Mouse (Mus musculus) E14TG2a.4 (cell line): ENCODE data around the gene Wdr62.
A peak's percentile ranks its signal among the peaks of the same experiment; 100 is the strongest.

Experiments used
- H3K27me3 ChIP-seq: 2 replicates; pipeline ENCODE4 v1.6.1; 2014; ENCODE audit warnings: low read length, control low read depth; ENCODE audit not compliant: insufficient read depth
- H3K36me3 ChIP-seq: 2 replicates; pipeline ENCODE4 v1.6.1; 2014; ENCODE audit warnings: low read length, control low read depth; ENCODE audit not compliant: insufficient read depth
- H3K4me1 ChIP-seq: replicated peaks from 2 replicates; pipeline ENCODE4 v1.6.1; 2014; ENCODE audit warnings: low read depth, low read length, control low read depth
- H3K4me3 ChIP-seq: replicated peaks from 2 replicates; pipeline ENCODE4 v1.5.1; 2014; ENCODE audit warnings: mild to moderate bottlenecking, low read length
- H3K9me3 ChIP-seq: 2 replicates; pipeline ENCODE4 v1.6.1; 2014; ENCODE audit warnings: low read length, control low read depth
- CTCF ChIP-seq: conservative IDR thresholded peaks from 2 replicates; pipeline ENCODE4 v1.5.1; 2014; ENCODE audit warnings: low read length
- NANOG ChIP-seq: IDR thresholded peaks from 2 replicates; pipeline ENCODE4 v1.6.1; 2014; ENCODE audit warnings: borderline replicate concordance, low read length, mixed read lengths
- POU5F1 ChIP-seq: IDR thresholded peaks from 2 replicates; pipeline ENCODE4 v1.6.1; 2014; ENCODE audit warnings: low read length, borderline replicate concordance

The Wdr62 gene

DNA sequence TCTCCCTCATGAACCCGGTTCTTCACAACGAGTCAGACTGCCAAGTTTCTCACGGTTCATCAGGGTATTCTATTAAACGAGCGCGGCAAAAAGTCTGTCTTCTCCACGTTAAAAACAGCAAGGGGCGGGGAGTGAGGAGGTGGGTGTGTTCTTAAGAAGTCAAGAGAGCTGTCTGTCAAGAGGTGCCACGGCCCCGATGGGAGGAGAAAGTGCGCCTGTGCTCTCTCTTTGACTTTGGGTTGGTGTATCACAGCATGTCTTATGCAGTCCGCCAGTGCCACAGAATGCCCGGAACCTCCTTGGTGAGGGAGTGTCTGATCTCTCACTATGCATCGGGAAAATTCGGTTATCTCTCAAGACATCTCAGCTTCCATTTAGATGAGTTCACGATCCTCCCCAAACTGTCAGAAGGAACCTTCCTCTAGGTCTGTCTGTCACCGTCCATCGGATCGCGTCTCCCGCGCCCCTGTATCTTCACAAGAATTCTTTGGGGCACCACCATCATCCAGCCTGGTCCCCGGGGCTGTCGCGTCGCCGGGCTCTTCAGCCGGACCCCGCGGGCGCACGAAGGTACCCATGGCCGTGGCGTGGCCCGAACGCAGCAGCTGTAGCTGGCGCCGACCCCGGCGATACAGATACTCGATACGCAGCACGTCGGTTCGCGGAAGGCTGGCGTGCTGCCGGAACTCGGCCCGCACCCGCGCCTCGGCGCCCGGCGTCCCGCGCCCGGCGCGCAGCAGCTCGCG lies 41.5 kb upstream of the Wdr62 start, which contains the start of gene E130208F15Rik:
TSS of gene E130208F15Rik (plus strand) at position 202 of the 746 bp plus-strand sequence.
- Histone ChIP-seq H3K36me3 (peaks cover 46% of the 10 kb centered on the region), H3K4me3 (peak within 1 kb of the TSS; percentile 94), H3K27me3 (no peaks in the 10 kb centered on the region), H3K9me3 (no peaks in the 10 kb centered on the region), H3K4me1 (peaks cover 48% of the 10 kb centered on the region)
- TF ChIP-seq CTCF (no peak), NANOG (no peak), POU5F1 (no peak)

DNA sequence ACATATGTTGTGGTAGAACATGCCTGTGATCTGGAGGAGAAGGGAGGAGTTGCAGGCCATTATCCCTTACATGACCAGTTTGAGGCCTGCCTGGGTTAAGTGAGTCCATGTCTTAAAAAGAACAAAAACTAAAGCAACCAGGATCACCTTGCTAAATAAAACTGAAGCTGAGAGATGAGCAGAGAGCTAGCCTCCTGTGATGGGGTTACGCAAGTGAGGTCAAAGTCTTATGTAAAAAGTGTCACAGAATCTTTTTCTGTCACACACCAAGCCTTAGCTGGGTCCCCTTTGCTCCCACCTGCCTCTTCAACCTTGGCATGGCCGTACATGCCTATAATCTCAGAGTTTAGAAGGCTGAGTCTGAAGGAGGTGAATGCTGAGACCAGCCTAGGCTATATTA lies 40.7 kb upstream of the Wdr62 start:
- Histone ChIP-seq H3K9me3 (no peaks in the 10 kb centered on the region), H3K4me1 (peaks cover 55% of the 10 kb centered on the region), H3K4me3 (peak overlapping the region; percentile 94), H3K27me3 (no peaks in the 10 kb centered on the region), H3K36me3 (peaks cover 53% of the 10 kb centered on the region)
- TF ChIP-seq CTCF (no peak), POU5F1 (no peak), NANOG (no peak)

DNA sequence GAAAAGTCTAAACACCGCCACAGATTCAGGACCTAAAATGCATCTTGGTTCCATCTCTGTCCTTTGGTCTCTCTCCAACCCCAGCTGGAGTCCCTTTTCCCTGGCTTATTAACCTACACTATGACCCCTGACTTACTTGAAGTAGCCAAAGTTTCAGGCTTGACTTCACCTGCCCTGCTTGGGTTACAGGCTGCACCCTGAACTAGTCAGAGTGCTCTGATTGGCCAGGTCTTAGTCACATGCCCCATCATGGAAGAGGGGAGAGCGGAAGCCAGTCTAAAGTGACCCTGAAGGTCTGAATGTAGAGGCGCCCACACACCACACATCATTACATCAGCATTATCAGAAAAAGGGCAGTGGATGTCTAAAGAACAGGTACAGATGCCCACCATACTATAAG lies 37.9 kb upstream of the Wdr62 start:
- Histone ChIP-seq H3K36me3 (peaks cover 57% of the 10 kb centered on the region), H3K27me3 (no peaks in the 10 kb centered on the region), H3K9me3 (no peaks in the 10 kb centered on the region), H3K4me1 (peaks cover 75% of the 10 kb centered on the region), H3K4me3 (0 out of 2 replicates have a peak overlapping the region, but pooled peaks have one; percentile 10)
- no peak for TF ChIP-seq POU5F1

DNA sequence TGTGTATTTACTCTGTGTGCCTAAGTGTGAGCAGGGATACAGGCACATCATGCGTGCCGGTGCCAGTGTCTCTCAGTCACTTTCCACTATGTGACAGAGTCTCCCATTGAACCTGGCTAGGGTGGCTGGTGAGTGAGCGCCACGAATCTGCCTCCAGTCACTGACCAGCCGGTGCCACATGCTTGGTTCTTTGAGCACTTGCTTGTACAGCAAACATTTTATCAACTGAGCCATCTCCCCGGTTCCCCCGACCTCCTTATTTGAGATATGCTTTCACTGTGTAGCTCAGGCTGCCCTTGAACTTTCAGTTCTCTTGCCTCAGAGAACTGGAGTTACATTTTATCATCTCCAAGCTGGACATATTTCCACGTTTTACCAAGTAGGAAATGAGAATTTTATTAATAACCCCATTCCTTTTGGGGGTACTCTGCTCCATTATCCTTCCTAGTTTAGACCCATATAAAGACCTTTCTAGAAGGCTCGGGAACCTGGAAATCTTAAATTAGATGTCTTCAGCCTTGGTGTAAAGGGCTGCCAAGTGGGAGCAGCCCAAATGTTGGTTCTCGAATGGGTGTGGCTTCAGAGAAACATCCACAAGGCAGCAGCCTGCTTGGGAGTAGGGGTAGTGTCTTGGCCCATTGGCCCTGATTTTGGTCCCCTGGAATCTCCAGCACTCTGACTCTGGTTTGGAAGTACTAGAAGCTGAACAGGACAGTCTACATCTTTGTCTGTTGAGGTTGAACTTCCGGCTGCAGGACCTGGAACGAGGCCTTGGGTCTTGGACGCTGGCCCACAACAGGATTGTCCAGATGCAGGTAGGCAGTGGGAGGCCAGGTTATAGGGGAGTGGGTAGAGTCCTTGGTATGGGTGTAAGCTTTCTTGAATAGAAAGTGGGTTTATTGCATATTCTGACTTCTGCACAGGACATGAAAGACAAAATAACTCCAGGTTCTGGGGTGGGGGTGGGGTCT lies 35.6 kb upstream of the Wdr62 start:
- H3K9me3 ChIP-seq = no peaks in the 10 kb centered on the region
- TF ChIP-seq POU5F1 = no peak
- TF ChIP-seq NANOG = no peak
- TF ChIP-seq CTCF = no peak
- H3K36me3 ChIP-seq = peaks cover 74% of the 10 kb centered on the region
- H3K4me3 ChIP-seq = peak overlapping the region; percentile 81
- peaks cover 69% of the 10 kb centered on the region for H3K4me1 ChIP-seq
- no peaks in the 10 kb centered on the region for H3K27me3 ChIP-seq

DNA sequence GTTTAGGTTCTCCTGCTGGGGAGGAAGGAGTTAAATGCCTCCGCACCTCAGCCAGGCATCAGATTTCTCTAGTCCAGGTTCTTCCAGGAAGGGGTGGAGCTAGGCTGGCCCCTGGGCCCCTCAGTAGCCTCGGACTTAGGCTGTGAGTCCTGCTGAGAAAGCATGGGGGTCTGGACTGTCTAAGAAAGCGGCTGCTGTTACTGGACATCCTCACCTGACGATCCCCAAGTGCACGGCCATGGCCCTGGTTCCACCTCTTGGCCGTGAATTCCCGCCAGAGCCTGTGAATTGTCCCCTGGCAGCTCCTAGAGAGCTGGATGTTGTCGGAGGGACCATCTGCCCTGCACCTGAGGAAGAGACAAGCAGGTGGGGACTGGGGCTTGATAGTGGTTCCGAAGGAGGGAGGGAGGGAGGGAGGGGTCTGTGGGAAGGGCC lies 34.5 kb upstream of the Wdr62 start, which contains the start of gene Syne4:
TSS of gene Syne4 (plus strand) at position 87 of the 435 bp plus-strand sequence.
- Histone ChIP-seq H3K4me3 (peak within 1 kb of the TSS; percentile 81), H3K27me3 (no peaks in the 10 kb centered on the region), H3K4me1 (peaks cover 72% of the 10 kb centered on the region), H3K9me3 (no peaks in the 10 kb centered on the region), H3K36me3 (peaks cover 73% of the 10 kb centered on the region)
- TF ChIP-seq NANOG (no peak), POU5F1 (no peak), CTCF (no peak)

DNA sequence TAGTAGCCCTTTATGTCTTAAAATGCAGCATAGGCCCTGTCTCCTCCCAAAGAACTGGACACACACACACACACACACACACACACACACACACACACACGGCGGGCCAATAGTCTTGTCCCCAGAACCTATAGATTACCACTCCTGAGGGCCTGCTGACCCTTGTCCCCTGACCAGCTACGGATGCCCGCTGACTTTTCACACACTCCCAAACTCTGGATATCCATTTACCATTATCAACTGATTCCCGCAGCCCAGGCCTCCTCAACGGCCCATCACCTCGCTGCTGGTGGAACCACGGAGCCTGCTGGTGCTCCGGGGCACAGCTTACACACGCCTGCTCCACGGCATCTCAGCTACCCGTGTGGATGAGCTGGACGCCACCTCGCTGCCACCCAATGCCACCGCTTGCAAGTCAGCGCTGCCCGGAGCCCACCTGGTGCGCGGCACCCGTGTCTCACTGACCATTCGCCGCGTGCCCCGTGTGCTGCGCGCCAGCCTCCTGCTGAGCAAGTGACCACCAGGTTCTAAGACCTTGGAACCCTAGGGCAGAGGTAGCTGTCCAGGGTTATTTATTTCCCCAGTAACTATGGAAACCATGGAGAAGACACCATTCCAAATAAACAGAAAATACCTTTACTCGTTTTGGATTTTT lies 33.6 kb upstream of the Wdr62 start:
- no peaks in the 10 kb centered on the region for H3K27me3 ChIP-seq

DNA sequence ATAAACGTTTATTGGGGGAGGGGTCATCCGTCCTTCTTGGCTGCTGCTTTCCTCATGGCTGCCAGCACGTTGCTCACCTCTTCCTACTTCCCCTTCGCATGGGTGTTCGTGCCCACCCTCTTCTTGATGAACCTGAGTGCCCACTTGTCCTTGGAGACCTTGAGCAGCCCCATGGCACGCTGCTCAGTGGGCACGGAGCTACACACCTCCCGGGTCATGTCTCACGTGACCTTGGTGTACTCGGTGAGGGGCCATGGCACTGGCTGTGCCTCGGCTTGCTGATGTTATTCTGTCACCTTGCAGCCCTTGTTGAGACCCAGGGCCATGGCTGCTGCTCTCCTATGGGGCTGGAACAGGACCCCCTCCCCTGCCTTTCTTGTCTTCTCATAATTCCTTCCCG lies 29.9 kb upstream of the Wdr62 start:
- no peak for TF ChIP-seq NANOG
- TF ChIP-seq POU5F1 = no peak
- no peak for TF ChIP-seq CTCF
- Histone ChIP-seq H3K4me1 (peaks cover 66% of the 10 kb centered on the region), H3K27me3 (no peaks in the 10 kb centered on the region), H3K9me3 (no peaks in the 10 kb centered on the region), H3K36me3 (peaks cover 43% of the 10 kb centered on the region), H3K4me3 (peak overlapping the region; percentile 95)

More for the DNA sequence above, 33.6 kb upstream of the Wdr62 start:
- Histone ChIP-seq H3K4me3 (peak overlapping the region; percentile 81), H3K9me3 (no peaks in the 10 kb centered on the region), H3K4me1 (peaks cover 80% of the 10 kb centered on the region), H3K36me3 (peaks cover 63% of the 10 kb centered on the region)
- TF ChIP-seq CTCF (no peak), NANOG (no peak), POU5F1 (no peak)

DNA sequence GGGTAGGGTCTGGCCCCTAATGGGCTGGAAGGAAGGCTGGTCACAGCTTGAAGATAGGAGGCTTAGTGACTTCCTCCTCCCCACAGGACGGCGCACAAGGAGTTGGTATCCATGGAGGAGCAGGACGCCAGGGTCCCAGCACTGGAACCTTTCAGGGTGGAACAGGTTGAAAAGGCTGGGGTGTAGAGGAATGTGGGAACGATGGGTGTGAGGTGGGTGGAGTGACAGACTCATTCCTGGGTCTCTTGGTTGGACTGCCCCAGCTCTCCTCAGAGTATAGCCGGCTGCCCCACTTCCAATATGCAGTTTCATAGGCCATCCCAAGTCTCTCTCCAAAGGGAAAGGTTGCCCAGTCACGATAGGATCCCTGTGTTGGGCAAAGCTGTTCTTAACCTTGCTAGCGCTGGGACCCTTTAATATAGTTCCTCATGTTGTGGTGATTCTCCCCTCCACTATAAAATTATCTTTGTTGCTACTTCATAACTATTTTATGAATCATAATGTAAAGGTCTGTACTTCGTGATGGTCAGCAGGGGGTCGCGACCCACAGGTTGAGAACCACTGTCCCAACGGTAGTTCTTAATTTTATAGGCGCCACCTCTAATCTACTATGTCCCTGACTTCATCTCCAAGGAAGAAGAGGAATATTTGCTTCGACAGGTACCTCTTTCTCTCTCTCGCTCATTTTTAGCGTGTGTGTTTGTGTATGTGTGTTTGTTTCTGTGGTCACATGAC lies 29.3 kb upstream of the Wdr62 start:
- Histone ChIP-seq H3K36me3 (peaks cover 43% of the 10 kb centered on the region), H3K27me3 (no peaks in the 10 kb centered on the region), H3K4me1 (peaks cover 62% of the 10 kb centered on the region), H3K9me3 (no peaks in the 10 kb centered on the region), H3K4me3 (peak overlapping the region; percentile 95)
- TF ChIP-seq NANOG (no peak), POU5F1 (no peak), CTCF (no peak)
